Mouse (Mus musculus) small intestine, adult 2 months (tissue): ENCODE measurements around the gene 1810049J17Rik.

Experiments
- CTCF ChIP-seq: fragments of 200-500 bp; IDR thresholded peaks from 2 replicates; pipeline ENCODE4 v1.5.1; 2012; ENCODE audit warnings: low read depth, mild to moderate bottlenecking, control low read depth, inconsistent platforms, low read length, moderate library complexity, mixed read lengths; ENCODE audit not compliant: insufficient replicate concordance, insufficient read length; ENCODE audit errors: extremely low read depth
- POLR2A ChIP-seq: fragments of 200-500 bp; IDR thresholded peaks from 2 replicates; pipeline ENCODE4 v1.6.1; 2012; ENCODE audit warnings: low read depth, mild to moderate bottlenecking, control low read depth, inconsistent platforms, low read length, moderate library complexity

GRCm38 (mm10) chr15:12357459-12357858 is 35.8 kb upstream of the 1810049J17Rik start:
- TF ChIP-seq POLR2A (no peak), CTCF (no peak)
